Mouse (Mus musculus) C2C12 (cell line): ENCODE measurements around the gene Gm21983. TPM values are rescaled to one million over a fixed set of nuclear protein-coding genes. Genes with fewer than 3 reads are reported as not detected.

Experiments used
- H3K27me3 ChIP-seq: one replicate; pipeline ENCODE4 v1.6.1; 2011; ENCODE audit not compliant: control insufficient read depth, insufficient read depth, insufficient read length
- H3K36me3 ChIP-seq: one replicate; pipeline ENCODE4 v1.6.1; 2011; ENCODE audit not compliant: control insufficient read depth, insufficient read depth
- H3K4me3 ChIP-seq: one replicate; pipeline ENCODE4 v1.5.1; 2011; ENCODE audit warnings: mild to moderate bottlenecking, control low read depth; ENCODE audit not compliant: poor library complexity, insufficient read depth, severe bottlenecking
- H3K79me2 ChIP-seq: one replicate; pipeline ENCODE4 v1.6.1; 2011; ENCODE audit not compliant: control insufficient read depth, insufficient read depth
- H3K79me3 ChIP-seq: one replicate; pipeline ENCODE4 v1.6.1; 2011; ENCODE audit warnings: low read depth, control low read depth
- H3ac ChIP-seq: one replicate; pipeline ENCODE3; 2011; ENCODE audit warnings: low read depth; ENCODE audit not compliant: control insufficient read depth, insufficient read length
- CEBPB ChIP-seq: IDR thresholded peaks from one replicate; pipeline ENCODE4 v1.6.1; 2011; ENCODE audit warnings: low read depth, mild to moderate bottlenecking, control low read depth, moderate library complexity
- CTCF ChIP-seq: IDR thresholded peaks from one replicate; pipeline ENCODE4 v1.5.1; 2011; ENCODE audit not compliant: control insufficient read depth, insufficient read depth, insufficient read length
- FOSL1 ChIP-seq: IDR thresholded peaks from one replicate; pipeline ENCODE4 v1.8.0; 2011; ENCODE audit warnings: mild to moderate bottlenecking, low read length; ENCODE audit not compliant: poor library complexity, insufficient read depth, severe bottlenecking
- MAX ChIP-seq: IDR thresholded peaks from one replicate; pipeline ENCODE4 v1.6.1; 2011; ENCODE audit warnings: mild to moderate bottlenecking, control low read depth
- MYOD1 ChIP-seq: IDR thresholded peaks from one replicate; pipeline ENCODE4 v1.6.1; 2011; ENCODE audit warnings: low read depth; ENCODE audit not compliant: control insufficient read depth, insufficient read length
- MYOG ChIP-seq: IDR thresholded peaks from one replicate; pipeline ENCODE4 v1.6.1; 2011; ENCODE audit not compliant: control insufficient read depth, insufficient read length; ENCODE audit errors: extremely low read depth
- USF1 ChIP-seq: IDR thresholded peaks from one replicate; pipeline ENCODE4 v1.6.1; 2011; ENCODE audit warnings: low read depth, mild to moderate bottlenecking, control low read depth, moderate library complexity
- polyA plus RNA-seq: library from polyadenylated mRNA; unstranded; fragments of >200 nt; fragmentation: generic; extraction: Trizol; gene quantifications from one replicate; pipeline ENCODE4 v1.2.1, GENCODE M21; 2012; ENCODE audit warnings: missing spikeins

Gene Gm21983
- polyA plus RNA-seq, 1 experiment: 0.06 TPM

GRCm38 (mm10) chr7:27136410-27136996, 44.4 kb downstream of the Gm21983 start:
- no peak overlapping the region for H3ac ChIP-seq
- no peaks in the 10 kb centered on the region for H3K36me3 ChIP-seq
- no peaks in the 10 kb centered on the region for H3K79me2 ChIP-seq
- no peaks in the 10 kb centered on the region for H3K79me3 ChIP-seq
- peaks cover 13% of the 10 kb centered on the region for H3K27me3 ChIP-seq
- TF ChIP-seq USF1 (no peak), CEBPB (no peak), CTCF (no peak), MAX (no peak), FOSL1 (no peak), MYOG (no peak), MYOD1 (no peak)
- H3K4me3 ChIP-seq: no peak overlapping the region

- TF ChIP-seq CTCF: no peak
- no peak for TF ChIP-seq MAX
- Histone ChIP-seq H3ac (no peak overlapping the region), H3K36me3 (no peaks in the 10 kb centered on the region), H3K4me3 (no peak overlapping the region), H3K79me2 (no peaks in the 10 kb centered on the region), H3K79me3 (no peaks in the 10 kb centered on the region), H3K27me3 (peaks cover 13% of the 10 kb centered on the region)
These were observed 47.1 kb downstream of the Gm21983 start for GRCm38 (mm10) chr7:27133757-27134156.

- Histone ChIP-seq H3K79me3 (no peaks in the 10 kb centered on the region), H3K79me2 (no peaks in the 10 kb centered on the region), H3K36me3 (no peaks in the 10 kb centered on the region), H3K4me3 (no peak overlapping the region), H3K27me3 (peaks cover 13% of the 10 kb centered on the region), H3ac (no peak overlapping the region)
- TF ChIP-seq MYOG (no peak), USF1 (no peak), FOSL1 (no peak), CTCF (no peak), MYOD1 (no peak), MAX (no peak), CEBPB (no peak)
These were observed 47.7 kb downstream of the Gm21983 start for GRCm38 (mm10) chr7:27133156-27133555.

GRCm38 (mm10) chr7:27132588-27132987, 48.3 kb downstream of the Gm21983 start:
- Histone ChIP-seq H3ac (no peak overlapping the region), H3K4me3 (no peak overlapping the region), H3K79me2 (no peaks in the 10 kb centered on the region), H3K27me3 (peaks cover 13% of the 10 kb centered on the region), H3K79me3 (no peaks in the 10 kb centered on the region), H3K36me3 (no peaks in the 10 kb centered on the region)
- TF ChIP-seq MYOD1 (no peak), CTCF (no peak), USF1 (no peak), MAX (no peak), FOSL1 (no peak), CEBPB (no peak), MYOG (no peak)

DNA sequence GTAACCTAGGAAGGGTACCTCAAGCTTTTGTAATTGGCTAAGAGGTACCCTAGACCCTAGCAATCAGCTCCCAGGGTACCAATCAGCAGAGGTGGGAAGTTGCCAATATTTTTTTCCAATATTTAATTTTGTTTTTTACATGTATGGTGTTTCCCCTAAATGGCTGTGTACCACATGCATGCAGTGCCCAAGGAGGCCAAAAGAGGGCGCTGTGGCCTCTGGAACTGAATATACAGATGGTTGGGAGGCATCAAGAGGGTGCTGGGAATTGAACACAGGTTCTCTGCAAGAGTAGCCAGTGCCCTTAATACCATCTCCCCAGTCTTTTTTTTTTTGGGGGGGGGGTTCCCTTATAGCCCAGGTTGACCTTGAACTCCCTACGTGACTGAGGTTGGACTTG, 49.5 kb downstream of the Gm21983 start:
- no peak overlapping the region for H3ac ChIP-seq
- no peaks in the 10 kb centered on the region for H3K79me3 ChIP-seq
- H3K36me3 ChIP-seq: no peaks in the 10 kb centered on the region
- no peak overlapping the region for H3K4me3 ChIP-seq
- TF ChIP-seq FOSL1: no peak
- TF ChIP-seq MYOG: no peak
- no peak for TF ChIP-seq CEBPB
- no peak for TF ChIP-seq MAX
- no peak for TF ChIP-seq MYOD1
- no peaks in the 10 kb centered on the region for H3K79me2 ChIP-seq
- peaks cover 8% of the 10 kb centered on the region for H3K27me3 ChIP-seq

DNA sequence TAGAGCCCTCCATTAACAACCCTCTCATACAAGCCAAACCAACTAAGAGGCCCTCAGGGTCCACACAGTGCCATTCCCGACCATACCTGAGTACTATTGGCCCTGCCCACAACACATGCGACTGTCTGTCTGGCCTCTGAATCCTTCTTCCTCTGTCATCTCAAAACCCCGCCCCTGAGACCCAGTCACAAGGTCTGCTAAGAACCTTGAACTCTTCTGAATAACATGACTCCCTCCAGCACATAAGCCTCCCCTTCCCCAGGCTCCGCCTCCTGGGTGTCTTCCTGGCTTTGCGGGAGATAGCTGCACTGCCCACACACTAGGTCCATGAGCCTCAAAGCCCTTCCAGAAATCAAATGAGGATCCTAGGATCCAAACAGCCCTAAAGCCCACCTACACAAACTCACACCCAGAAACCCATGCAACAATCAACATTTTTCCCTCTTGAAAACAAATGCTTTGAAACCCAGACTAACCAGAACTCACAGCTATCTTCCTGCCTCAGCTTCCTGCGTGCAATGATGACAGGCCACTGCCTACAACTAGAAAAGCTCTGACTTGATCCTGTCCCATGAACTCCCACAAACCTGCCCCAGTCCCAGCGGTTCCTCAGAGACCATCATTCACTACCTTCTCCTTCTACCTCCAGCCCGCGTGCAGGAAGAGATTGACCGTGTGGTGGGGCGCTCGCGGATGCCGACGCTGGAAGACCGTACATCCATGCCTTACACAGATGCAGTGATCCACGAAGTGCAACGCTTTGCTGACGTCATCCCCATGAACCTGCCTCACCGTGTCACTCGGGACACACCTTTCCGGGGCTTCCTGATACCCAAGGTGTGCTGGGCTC, 50.1 kb downstream of the Gm21983 start:
- Histone ChIP-seq H3K79me2 (no peaks in the 10 kb centered on the region), H3K27me3 (peaks cover 5% of the 10 kb centered on the region), H3ac (no peak overlapping the region), H3K36me3 (no peaks in the 10 kb centered on the region), H3K4me3 (no peak overlapping the region), H3K79me3 (no peaks in the 10 kb centered on the region)
- TF ChIP-seq USF1 (no peak), MYOG (no peak), MYOD1 (no peak), MAX (no peak), FOSL1 (no peak), CEBPB (no peak), CTCF (no peak)
